Mouse (Mus musculus) heart, embryonic 14.5 days (tissue): ENCODE measurements around the gene Kctd20. TPM values are rescaled to one million over a fixed set of nuclear protein-coding genes. Genes with fewer than 3 reads are reported as not detected.

Experiments used
- ATAC-seq: fragments of 200-750 bp; cut with Nextera tagmentation; 2 replicates; pipeline ENCODE4 v1.8.0; 2017; ENCODE audit warnings: low read depth, moderate TSS enrichment; ENCODE audit not compliant: insufficient number of reproducible peaks, insufficient read depth, low FRiP score
- H3K27ac ChIP-seq, 2 experiments: fragments of 200-500 bp in 1 of 2; fragments of 300-500 bp in 1 of 2; sonication (generic) in 1 of 2; replicated peaks in 1 of 2; 2 replicates each; pipeline ENCODE4 v1.5.1; 2012 to 2014; ENCODE audit warnings: low read depth in 2 of 2, low read length in 2 of 2, control low read depth in 1 of 2, mild to moderate bottlenecking in 1 of 2, mixed read lengths in 1 of 2; ENCODE audit not compliant: control insufficient read depth in 1 of 2, insufficient read depth in 1 of 2
- H3K27me3 ChIP-seq: fragments of 300-500 bp; sonication (generic); 2 replicates; pipeline ENCODE4 v1.6.1; 2014; ENCODE audit warnings: mild to moderate bottlenecking, low read length, control low read depth; ENCODE audit not compliant: control insufficient read depth, insufficient read depth
- H3K36me3 ChIP-seq: fragments of 300-500 bp; sonication (generic); 2 replicates; pipeline ENCODE4 v1.6.1; 2014; ENCODE audit warnings: mild to moderate bottlenecking, control low read depth, low read length, mixed read lengths; ENCODE audit not compliant: control insufficient read depth, insufficient read depth
- H3K4me1 ChIP-seq, 2 experiments: fragments of 200-500 bp in 1 of 2; fragments of 300-500 bp in 1 of 2; sonication (generic) in 1 of 2; 2 replicates each; pipeline ENCODE4 v1.6.1; 2012 to 2014; ENCODE audit warnings: low read length in 2 of 2, control low read depth in 1 of 2, mixed read lengths in 1 of 2; ENCODE audit not compliant: control insufficient read depth in 2 of 2, insufficient read depth in 2 of 2
- H3K4me2 ChIP-seq: fragments of 300-500 bp; sonication (generic); 2 replicates; pipeline ENCODE4 v1.6.1; 2014; ENCODE audit warnings: mild to moderate bottlenecking, low read length
- H3K4me3 ChIP-seq, 2 experiments: fragments of 200-500 bp in 1 of 2; fragments of 300-500 bp in 1 of 2; sonication (generic) in 1 of 2; 2 replicates each; pipeline ENCODE4 v1.5.1; 2012 to 2014; ENCODE audit warnings: low read length in 2 of 2, mild to moderate bottlenecking in 2 of 2, control low read depth in 1 of 2, low read depth in 1 of 2, moderate library complexity in 1 of 2; ENCODE audit not compliant: control insufficient read depth in 1 of 2, insufficient read depth in 1 of 2
- H3K9ac ChIP-seq: fragments of 300-500 bp; sonication (generic); 2 replicates; pipeline ENCODE4 v1.6.1; 2014; ENCODE audit warnings: mild to moderate bottlenecking, low read length
- H3K9me3 ChIP-seq: fragments of 300-500 bp; sonication (generic); 2 replicates; pipeline ENCODE4 v1.6.1; 2016; ENCODE audit warnings: low read length, control low read depth; ENCODE audit not compliant: control insufficient read depth
- WGBS: fragments of 180-500 bp; shearing (Covaris S2); extraction: QIAGEN DNeasy Blood & Tissue Kit; methylation state at CpG from one replicate; pipeline ENCODE4 v1.1.7; 2014; 5-methylcytosine and 5-hydroxymethylcytosine counted together
- polyA plus RNA-seq: library from polyadenylated mRNA; unstranded; fragments of >200 nt; fragmentation: Nextera tagmentation; extraction: Ambion mirVana; gene quantifications from 2 replicates; pipeline ENCODE4 v1.2.1, GENCODE M21; 2014

Gene Kctd20
- polyA plus RNA-seq, 1 experiment from 2014 or later = 53.2 TPM

DNA sequence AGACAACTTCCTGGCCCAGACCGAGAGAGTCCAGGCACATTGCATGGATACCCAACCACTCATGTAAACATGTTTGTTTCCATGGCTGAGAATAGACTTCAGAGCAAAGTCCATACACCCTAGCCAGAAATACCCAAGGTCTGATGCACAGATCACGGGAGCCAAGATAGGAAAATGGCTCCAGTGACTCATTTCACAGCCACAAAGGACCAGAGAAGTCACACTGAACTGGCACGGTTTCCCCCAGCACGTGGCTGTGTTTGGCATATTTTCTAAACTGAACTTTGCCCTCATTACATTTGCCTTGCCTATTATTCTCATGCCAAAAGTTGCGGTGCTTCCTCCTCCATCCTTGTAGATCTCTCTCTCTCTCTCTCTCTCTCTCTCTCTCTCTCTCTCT is 38.5 kb upstream of the Kctd20 start:
- 0 out of 2 replicates have a peak, but pooled peaks cover 4% of the 10 kb centered on the region for H3K27me3 ChIP-seq
- no peak overlapping the region for H3K9ac ChIP-seq
- no peaks in the 10 kb centered on the region for H3K9me3 ChIP-seq
- ATAC-seq = no peak
- H3K36me3 ChIP-seq = no peaks in the 10 kb centered on the region
- no peak overlapping the region for H3K27ac ChIP-seq
- peaks cover 5 to 8% of the 10 kb centered on the region in 2 experiments; a peak in 1 of 4 replicates for H3K4me1 ChIP-seq
- H3K4me3 ChIP-seq = no peak overlapping the region
- H3K4me2 ChIP-seq = no peak overlapping the region
- WGBS = 63% methylated on average over 5 of the region's 5 CpGs

DNA sequence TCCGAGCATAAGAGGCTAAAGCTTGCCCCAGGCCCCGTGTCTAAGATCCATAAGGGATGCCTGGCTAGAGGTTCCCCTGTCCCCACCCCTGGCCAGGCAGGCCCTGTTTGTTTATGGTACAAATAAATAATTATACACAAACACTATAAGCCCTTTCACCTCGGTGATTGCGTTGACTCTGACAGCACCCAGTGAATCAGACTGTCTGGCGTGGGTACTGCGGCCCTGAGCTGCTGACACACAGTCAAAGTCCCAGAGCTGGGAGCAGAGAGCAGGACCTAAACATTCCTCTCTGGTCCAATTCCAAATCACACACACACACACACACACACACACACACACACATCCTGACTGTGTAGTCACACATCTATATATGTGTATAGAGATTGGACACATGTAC is 37.8 kb upstream of the Kctd20 start:
- 78% methylated on average over 6 of the region's 6 CpGs for WGBS

DNA sequence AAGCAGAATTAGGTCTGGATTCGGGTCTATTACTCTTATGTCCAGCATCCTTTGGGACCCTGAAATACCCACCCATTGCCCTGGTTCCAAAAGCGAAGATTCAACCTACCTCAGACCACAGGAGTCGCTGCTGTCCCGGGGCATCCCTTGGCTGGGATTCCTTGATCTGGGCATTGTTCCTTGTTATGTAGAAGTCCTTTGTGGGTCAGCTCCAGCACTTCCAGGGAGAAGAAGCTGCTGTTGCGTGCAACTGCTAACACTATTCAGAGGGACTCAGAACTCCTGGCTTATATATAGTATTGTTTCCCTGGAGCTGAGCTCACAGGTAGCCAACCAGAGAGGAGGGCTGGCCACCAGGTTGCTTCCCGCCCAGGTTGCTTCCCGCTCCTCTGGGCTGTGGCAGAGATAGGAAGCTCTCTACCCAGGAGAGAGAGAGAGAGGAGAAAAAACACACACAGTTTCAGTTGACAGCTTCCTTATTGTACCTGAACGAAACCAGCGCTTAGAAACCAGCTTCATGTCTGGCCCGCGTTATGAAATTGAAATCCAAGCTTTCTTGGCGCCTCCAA is 36.6 kb upstream of the Kctd20 start, which contains the start of gene 4930539E08Rik:
Gene 4930539E08Rik (minus strand): TSS at position 265 of the 569 bp plus-strand sequence.
- Histone ChIP-seq H3K36me3 (no peaks in the 10 kb centered on the region), H3K27me3 (0 out of 2 replicates have a peak, but pooled peaks cover 4% of the 10 kb centered on the region), H3K4me1 (no peaks in the 10 kb centered on the region), H3K9ac (no peak within 1 kb of the TSS), H3K4me2 (no peak within 1 kb of the TSS), H3K4me3 (no peak within 1 kb of the TSS), H3K27ac (no peak within 1 kb of the TSS), H3K9me3 (no peaks in the 10 kb centered on the region)
- ATAC-seq = no peak
- 64% methylated on average over 12 of the region's 12 CpGs for WGBS

More for the DNA sequence above, 37.8 kb upstream of the Kctd20 start:
- H3K36me3 ChIP-seq = no peaks in the 10 kb centered on the region
- no peak overlapping the region for H3K4me3 ChIP-seq
- no peak overlapping the region for H3K27ac ChIP-seq
- ATAC-seq = no peak
- H3K9me3 ChIP-seq = no peaks in the 10 kb centered on the region
- no peak overlapping the region for H3K9ac ChIP-seq
- 0 out of 2 replicates have a peak, but pooled peaks cover 4% of the 10 kb centered on the region for H3K27me3 ChIP-seq
- H3K4me2 ChIP-seq = no peak overlapping the region
- H3K4me1 ChIP-seq = peaks cover 5 to 8% of the 10 kb centered on the region in 2 experiments; a peak in 1 of 4 replicates

DNA sequence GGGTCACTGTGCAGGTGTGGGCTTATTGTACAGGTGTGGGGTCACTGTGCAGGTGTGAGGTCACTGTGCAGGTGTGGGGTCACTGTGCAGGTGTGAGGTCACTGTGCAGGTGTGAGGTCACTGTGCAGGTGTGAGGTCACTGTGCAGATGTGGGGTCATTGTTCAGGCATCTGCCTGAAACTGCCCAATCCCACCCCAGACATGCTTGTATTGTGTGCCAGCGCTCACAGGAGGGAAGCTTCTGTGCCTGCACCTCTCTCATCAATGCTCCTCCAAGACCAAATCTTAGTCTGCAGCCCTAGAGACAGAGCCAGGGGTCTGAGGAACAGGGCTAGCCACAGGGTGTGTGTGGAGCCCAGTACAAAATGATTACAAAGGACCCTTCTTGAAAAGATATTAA is 35.2 kb upstream of the Kctd20 start:
- no peak for ATAC-seq
- 89% methylated on average over 1 of the region's 1 CpGs for WGBS

GRCm38 (mm10) chr17:28921086-28921485 is 30.7 kb upstream of the Kctd20 start:
- H3K9ac ChIP-seq = no peak overlapping the region
- no peak for ATAC-seq
- peaks cover 2 to 6% of the 10 kb centered on the region in 2 experiments; a peak in 2 of 4 replicates for H3K4me1 ChIP-seq
- no peak overlapping the region for H3K27ac ChIP-seq
- no peaks in the 10 kb centered on the region for H3K9me3 ChIP-seq
- H3K27me3 ChIP-seq = no peaks in the 10 kb centered on the region
- WGBS = 15% methylated on average over 8 of the region's 8 CpGs
- peak overlapping the region; percentile 32; the same call in 1 of the 2 replicates for H3K4me2 ChIP-seq
- H3K4me3 ChIP-seq = no peak overlapping the region
- no peaks in the 10 kb centered on the region for H3K36me3 ChIP-seq

More for the DNA sequence above, 35.2 kb upstream of the Kctd20 start:
- H3K4me3 ChIP-seq = no peak overlapping the region
- no peak overlapping the region for H3K4me2 ChIP-seq
- no peaks in the 10 kb centered on the region for H3K27me3 ChIP-seq
- H3K36me3 ChIP-seq = no peaks in the 10 kb centered on the region
- H3K9ac ChIP-seq = no peak overlapping the region
- no peaks in the 10 kb centered on the region for H3K9me3 ChIP-seq
- H3K27ac ChIP-seq = no peak overlapping the region
- H3K4me1 ChIP-seq = peaks cover 2 to 6% of the 10 kb centered on the region in 2 experiments; a peak in 2 of 4 replicates

DNA sequence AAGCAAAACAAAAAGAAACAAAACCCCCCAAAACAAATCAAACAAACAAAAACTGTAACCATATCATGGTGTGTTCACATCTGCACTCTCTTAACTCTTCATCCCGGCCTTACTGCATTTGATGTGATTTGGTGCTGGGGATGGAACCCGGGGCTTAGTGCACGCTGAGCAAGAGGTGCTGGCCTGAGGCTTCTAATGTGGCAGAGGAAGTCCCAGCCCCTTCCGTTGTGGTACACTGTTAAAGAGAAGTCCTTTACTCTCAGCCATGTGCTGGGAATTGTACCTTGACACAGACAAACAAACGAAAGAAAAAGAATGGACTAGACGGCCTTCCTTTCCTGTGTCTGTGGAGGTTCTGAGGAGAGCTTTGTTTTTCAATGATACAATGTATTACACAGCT is 29.7 kb upstream of the Kctd20 start:
- no peak overlapping the region for H3K9ac ChIP-seq
- no peak overlapping the region for H3K4me3 ChIP-seq
- H3K36me3 ChIP-seq = no peaks in the 10 kb centered on the region
- peaks cover 2 to 8% of the 10 kb centered on the region in 2 experiments; a peak in 2 of 4 replicates for H3K4me1 ChIP-seq
- 63% methylated on average over 6 of the region's 6 CpGs for WGBS
- no peaks in the 10 kb centered on the region for H3K9me3 ChIP-seq
- ATAC-seq = no peak
- no peak overlapping the region for H3K27ac ChIP-seq
- H3K27me3 ChIP-seq = no peaks in the 10 kb centered on the region
- H3K4me2 ChIP-seq = no peak overlapping the region

- no peak for ATAC-seq
- Histone ChIP-seq H3K9ac (no peak overlapping the region), H3K4me3 (no peak overlapping the region), H3K27ac (no peak overlapping the region), H3K4me1 (peaks cover 4 to 13% of the 10 kb centered on the region in 2 experiments; a peak in 3 of 4 replicates), H3K4me2 (no peak overlapping the region), H3K9me3 (no peaks in the 10 kb centered on the region), H3K27me3 (no peaks in the 10 kb centered on the region), H3K36me3 (no peaks in the 10 kb centered on the region)
- whole genome bisulfite sequencing = 84% methylated on average over 8 of the region's 8 CpGs
These were observed 26.7 kb upstream of the Kctd20 start for GRCm38 (mm10) chr17:28924957-28925595.
